Mouse (Mus musculus): ENCODE measurements around the gene Wls. TPM values are rescaled to one million over a fixed set of nuclear protein-coding genes. Genes with fewer than 3 reads are reported as not detected.

Wls gene
- polyA plus RNA-seq (2012; ENCODE audit: insufficient read depth, low replicate concordance): 0.62 and 6.9 TPM in 2 replicates

DNA sequence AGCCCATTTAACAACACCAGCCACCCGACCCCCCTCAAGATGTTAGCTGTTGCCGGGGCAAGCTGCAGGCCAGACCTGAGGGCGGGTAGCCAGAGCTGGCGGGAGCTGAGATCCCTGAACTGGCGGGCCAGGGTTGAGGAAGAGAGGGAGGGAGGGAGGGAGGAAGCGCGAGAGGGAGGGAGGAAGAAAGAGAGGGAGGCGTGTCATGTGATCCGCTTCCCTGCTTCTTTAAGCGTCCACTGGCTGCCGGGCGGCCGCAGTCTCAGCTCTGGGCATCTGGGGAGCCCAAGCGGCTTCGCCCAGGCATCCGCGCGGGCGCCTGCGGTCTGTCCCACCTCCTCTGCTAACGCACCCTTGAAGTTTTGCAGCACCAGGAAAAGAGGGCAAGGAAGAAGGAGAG is at the start of gene Wls:
Wls (plus strand) TSS at position 192 of the 400 bp plus-strand sequence.
- Histone ChIP-seq H3K36me3 (replicated peaks; ENCODE audit: low read length) (no peaks in the 10 kb centered on the region), H3K4me1 (peaks cover 27% of the 10 kb centered on the region), H3K4me3 (replicated peaks) (peak within 1 kb of the TSS; percentile 96), H3K27me3 (replicated peaks) (no peaks in the 10 kb centered on the region), H3K9me3 (no peaks in the 10 kb centered on the region)
- TF ChIP-seq FLI1 (IDR thresholded peaks at IDR 0.05; ENCODE audit: low read length): no peak
- no peak for TF ChIP-seq GATA1 (IDR thresholded peaks at IDR 0.05; ENCODE audit: borderline replicate concordance, low read length)

DNA sequence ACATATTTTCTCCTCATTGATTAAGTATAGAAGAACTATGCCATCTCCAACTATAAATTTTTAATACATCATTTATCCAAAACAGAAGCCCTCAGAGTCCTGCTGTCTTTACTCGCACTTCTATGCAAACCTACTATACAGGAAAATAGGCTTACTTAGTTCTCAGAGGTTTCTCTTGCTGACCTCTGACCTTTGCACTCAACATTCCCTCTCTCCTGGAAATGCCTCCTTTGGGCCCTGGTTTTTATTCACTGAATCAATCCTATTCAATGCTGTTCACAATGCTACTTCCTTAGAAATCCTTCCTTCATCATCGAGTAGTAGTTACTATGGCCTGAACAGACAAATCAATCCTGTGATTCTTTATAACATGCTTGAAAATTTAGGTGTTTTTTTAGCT is 49.7 kb upstream of the Wls start:
- Histone ChIP-seq H3K9me3 (0 out of 2 replicates have a peak, but pooled peaks cover 4% of the 10 kb centered on the region), H3K36me3 (replicated peaks; ENCODE audit: low read length) (no peaks in the 10 kb centered on the region), H3K27me3 (replicated peaks) (no peaks in the 10 kb centered on the region), H3K4me1 (no peaks in the 10 kb centered on the region), H3K4me3 (replicated peaks) (no peak overlapping the region)
- TF ChIP-seq FLI1 (IDR thresholded peaks at IDR 0.05; ENCODE audit: low read length) (no peak), GATA1 (IDR thresholded peaks at IDR 0.05; ENCODE audit: borderline replicate concordance, low read length) (no peak)

DNA sequence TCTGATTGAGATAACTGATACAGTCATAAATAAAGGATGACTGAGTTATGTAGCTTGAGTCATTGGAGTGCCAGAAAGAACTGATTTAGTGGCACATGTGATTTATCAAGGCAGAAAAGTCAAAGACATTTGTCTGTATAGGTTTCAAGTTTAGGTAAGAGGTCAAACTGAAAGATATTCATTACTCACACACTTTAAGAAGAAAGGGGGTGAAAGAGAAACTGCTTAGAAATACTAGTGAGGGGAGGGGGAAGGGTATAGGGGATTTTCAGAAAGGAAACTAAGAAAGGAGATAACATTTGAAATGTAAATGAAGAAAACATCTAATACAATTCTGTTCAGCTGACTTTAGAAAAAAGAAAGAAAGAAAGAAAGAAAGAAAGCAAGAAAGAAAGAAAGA is 7.9 kb upstream of the Wls start:
- TF ChIP-seq GATA1 (IDR thresholded peaks at IDR 0.05; ENCODE audit: borderline replicate concordance, low read length) (no peak), FLI1 (IDR thresholded peaks at IDR 0.05; ENCODE audit: low read length) (no peak)
- no peaks in the 10 kb centered on the region for H3K27me3 ChIP-seq (replicated peaks)
- no peaks in the 10 kb centered on the region for H3K4me1 ChIP-seq
- H3K36me3 ChIP-seq (replicated peaks; ENCODE audit: low read length): no peaks in the 10 kb centered on the region
- no peaks in the 10 kb centered on the region for H3K9me3 ChIP-seq
- no peak overlapping the region for H3K4me3 ChIP-seq (replicated peaks)

DNA sequence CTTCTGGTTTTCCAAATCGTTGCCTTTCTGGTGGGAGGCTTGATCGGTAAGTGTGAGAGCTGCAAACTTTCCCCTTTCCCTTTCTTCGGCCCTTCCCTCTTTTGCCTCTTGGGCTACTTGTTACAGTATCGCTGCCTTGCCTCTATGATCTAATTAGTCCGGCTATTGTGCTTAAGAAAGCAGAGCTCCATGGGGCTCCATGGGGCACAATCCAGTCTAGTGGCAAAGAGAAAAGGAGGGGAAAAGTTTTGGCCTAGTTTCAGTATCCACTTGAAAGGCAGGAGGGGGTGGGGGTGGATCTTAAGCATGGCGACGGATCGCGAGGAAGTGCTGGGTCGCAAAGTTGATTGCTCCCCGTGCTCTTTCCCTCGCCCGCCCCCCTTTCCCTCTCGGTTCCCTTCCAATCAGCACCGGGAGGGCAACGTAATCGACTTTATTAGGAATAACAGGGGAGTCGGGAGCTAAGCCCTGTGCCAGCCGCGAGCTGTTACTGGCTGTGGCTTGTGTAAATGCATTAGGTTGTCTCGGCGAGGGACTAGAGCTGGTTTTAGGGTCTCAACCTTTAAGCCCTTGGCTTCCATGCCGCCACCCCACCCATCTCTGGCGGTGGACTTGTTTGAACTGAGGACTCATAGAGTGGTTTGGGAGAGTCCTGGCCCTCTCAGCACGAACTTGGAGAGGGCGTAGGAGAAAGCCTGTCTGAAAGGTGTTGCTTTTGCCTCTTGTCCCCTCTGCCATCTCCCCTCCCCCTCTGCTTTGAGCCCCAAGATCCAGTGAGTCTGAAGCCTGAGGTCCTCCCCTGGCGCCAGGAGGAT is 737 bp downstream of the Wls start:
- no peak for TF ChIP-seq GATA1 (IDR thresholded peaks at IDR 0.05; ENCODE audit: borderline replicate concordance, low read length)
- TF ChIP-seq FLI1 (IDR thresholded peaks at IDR 0.05; ENCODE audit: low read length): no peak
- Histone ChIP-seq H3K9me3 (no peaks in the 10 kb centered on the region), H3K4me3 (replicated peaks) (peak overlapping the region; percentile 96), H3K36me3 (replicated peaks; ENCODE audit: low read length) (no peaks in the 10 kb centered on the region), H3K27me3 (replicated peaks) (no peaks in the 10 kb centered on the region), H3K4me1 (peaks cover 27% of the 10 kb centered on the region)

DNA sequence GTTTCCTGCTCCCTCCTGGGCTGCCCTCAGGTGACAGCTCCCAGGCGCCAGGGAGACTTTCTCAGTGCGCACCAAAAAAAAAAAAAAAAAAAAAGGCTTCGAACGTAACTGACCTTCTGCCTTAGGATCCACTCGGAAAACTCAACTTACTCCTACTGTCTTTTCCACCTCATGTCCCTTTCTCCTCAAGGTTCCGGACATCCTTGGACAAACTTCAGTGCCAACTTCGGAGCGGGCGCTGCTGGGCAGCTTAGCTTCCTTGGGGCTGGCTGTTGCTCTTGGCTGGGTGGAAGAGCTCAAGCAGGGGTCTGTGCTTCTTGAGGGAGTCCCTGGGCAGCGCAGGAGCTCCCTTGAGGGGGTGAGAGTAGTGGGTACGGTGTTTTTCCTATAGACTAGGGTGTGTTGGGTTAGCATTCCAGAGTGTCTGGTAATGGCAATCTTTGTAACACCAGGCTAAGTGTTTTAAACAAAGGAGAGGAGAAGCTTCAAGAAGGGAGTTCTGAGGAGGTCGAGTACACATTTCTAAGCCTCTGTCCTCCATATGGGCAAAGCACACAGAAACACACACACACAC is 1.4 kb downstream of the Wls start:
- Histone ChIP-seq H3K9me3 (no peaks in the 10 kb centered on the region), H3K4me1 (peaks cover 27% of the 10 kb centered on the region), H3K4me3 (replicated peaks) (peak overlapping the region; percentile 96), H3K27me3 (replicated peaks) (no peaks in the 10 kb centered on the region), H3K36me3 (replicated peaks; ENCODE audit: low read length) (no peaks in the 10 kb centered on the region)
- no peak for TF ChIP-seq FLI1 (IDR thresholded peaks at IDR 0.05; ENCODE audit: low read length)
- TF ChIP-seq GATA1 (IDR thresholded peaks at IDR 0.05; ENCODE audit: borderline replicate concordance, low read length): no peak

DNA sequence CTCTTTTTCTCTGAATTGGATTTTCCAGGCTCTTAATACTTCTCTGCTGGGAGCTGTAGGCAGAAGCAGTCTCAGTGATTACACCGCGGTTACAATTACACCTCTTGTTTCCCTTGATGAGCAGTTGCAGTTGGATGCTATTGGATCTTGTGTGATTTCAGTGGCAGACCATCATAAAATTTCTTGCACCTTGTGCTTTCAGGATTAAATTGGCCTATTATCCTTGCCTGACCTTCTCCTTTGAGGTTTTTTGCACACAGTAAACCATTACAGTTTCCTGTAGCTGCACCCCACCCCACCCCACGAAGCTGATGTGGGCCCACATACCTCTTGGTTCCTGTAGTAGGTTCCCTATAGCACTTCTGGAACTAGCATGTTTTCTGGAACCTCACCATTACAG is 2.0 kb downstream of the Wls start:
- Histone ChIP-seq H3K4me1 (peaks cover 27% of the 10 kb centered on the region), H3K4me3 (replicated peaks) (peak overlapping the region; percentile 96), H3K9me3 (no peaks in the 10 kb centered on the region), H3K27me3 (replicated peaks) (no peaks in the 10 kb centered on the region), H3K36me3 (replicated peaks; ENCODE audit: low read length) (peaks cover under 1% of the 10 kb centered on the region)
- TF ChIP-seq FLI1 (IDR thresholded peaks at IDR 0.05; ENCODE audit: low read length): no peak
- TF ChIP-seq GATA1 (IDR thresholded peaks at IDR 0.05; ENCODE audit: borderline replicate concordance, low read length): no peak

DNA sequence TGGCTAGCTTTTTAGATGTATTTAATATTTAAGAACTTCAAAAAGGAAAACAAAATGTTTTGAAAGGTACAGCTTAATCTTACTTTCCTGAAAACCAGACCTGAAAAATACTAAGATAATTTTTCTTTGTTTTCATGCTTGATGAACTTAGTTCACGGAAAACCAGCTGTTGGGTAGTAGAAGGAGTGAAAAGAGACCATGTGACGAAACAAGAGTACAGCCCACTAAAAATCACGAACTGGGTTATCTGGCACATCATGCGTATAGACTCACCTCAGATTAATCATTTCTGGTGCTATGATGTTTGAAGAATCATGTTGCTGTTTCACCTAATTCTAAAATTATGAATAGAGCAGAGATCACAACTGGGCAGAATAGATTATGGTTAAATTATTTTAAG is 3.7 kb downstream of the Wls start:
- no peaks in the 10 kb centered on the region for H3K27me3 ChIP-seq (replicated peaks)
- peaks cover 27% of the 10 kb centered on the region for H3K4me1 ChIP-seq
- no peaks in the 10 kb centered on the region for H3K9me3 ChIP-seq
- H3K36me3 ChIP-seq (replicated peaks; ENCODE audit: low read length): peaks cover 3% of the 10 kb centered on the region
- H3K4me3 ChIP-seq (replicated peaks): no peak overlapping the region
- TF ChIP-seq GATA1 (IDR thresholded peaks at IDR 0.05; ENCODE audit: borderline replicate concordance, low read length): no peak
- no peak for TF ChIP-seq FLI1 (IDR thresholded peaks at IDR 0.05; ENCODE audit: low read length)

DNA sequence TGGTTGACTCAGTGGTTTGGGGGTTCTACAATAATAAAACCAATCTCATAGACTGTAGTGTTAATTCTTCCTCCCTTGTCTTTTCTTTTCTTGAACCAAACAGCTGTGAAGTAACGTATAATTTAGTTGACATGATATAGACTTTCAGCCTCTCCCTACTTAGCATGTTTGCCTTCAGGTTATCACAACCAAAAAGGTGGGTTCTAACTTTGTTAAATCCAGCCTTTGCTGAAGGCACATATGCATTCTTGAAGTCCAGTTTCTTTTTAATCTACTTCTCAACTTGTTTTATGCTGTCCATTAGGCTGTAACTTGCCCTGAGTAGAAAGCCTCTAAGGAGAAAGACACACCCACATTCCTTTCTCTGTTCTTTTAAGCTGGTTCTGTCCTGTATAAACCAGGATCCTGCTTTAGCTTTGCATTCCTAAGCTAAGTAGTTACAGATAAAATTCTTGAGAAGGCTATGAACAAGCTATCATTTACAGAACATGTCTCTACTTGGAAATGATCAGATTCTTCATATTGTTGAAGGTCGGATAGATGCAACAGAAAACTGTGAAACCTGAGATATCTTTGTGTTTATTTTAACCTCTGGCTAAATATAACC is 8.0 kb downstream of the Wls start:
- TF ChIP-seq GATA1 (IDR thresholded peaks at IDR 0.05; ENCODE audit: borderline replicate concordance, low read length) (no peak), FLI1 (IDR thresholded peaks at IDR 0.05; ENCODE audit: low read length) (no peak)
- no peak overlapping the region for H3K4me3 ChIP-seq (replicated peaks)
- no peaks in the 10 kb centered on the region; the same call in 1 of the 2 replicates for H3K4me1 ChIP-seq

DNA sequence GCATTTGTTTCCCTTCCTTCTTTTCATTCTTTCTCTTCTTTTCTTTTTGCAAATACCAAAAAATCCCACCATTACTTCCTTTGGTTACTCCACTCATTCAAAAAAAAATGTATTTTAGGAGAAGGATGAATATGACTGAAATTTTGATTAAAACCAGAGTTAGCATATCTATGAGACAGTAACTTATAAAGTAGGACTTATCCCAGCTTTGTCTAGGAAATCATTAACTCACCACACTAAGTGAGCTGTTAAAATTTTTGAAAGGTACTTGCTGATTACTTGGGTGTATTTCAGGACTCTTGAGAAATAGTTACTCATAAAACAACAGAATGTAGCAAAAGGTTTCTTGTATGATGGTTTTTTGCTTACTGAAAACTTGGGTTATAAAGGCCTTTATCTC is 8.7 kb downstream of the Wls start:
- Histone ChIP-seq H3K27me3 (replicated peaks) (no peaks in the 10 kb centered on the region), H3K4me1 (no peaks in the 10 kb centered on the region), H3K36me3 (replicated peaks; ENCODE audit: low read length) (peaks cover 5% of the 10 kb centered on the region), H3K9me3 (no peaks in the 10 kb centered on the region), H3K4me3 (replicated peaks) (no peak overlapping the region)
- TF ChIP-seq FLI1 (IDR thresholded peaks at IDR 0.05; ENCODE audit: low read length): no peak
- TF ChIP-seq GATA1 (IDR thresholded peaks at IDR 0.05; ENCODE audit: borderline replicate concordance, low read length): no peak

More for the DNA sequence above, 8.0 kb downstream of the Wls start:
- peaks cover 5% of the 10 kb centered on the region for H3K36me3 ChIP-seq (replicated peaks; ENCODE audit: low read length)
- no peaks in the 10 kb centered on the region for H3K9me3 ChIP-seq
- H3K27me3 ChIP-seq (replicated peaks): no peaks in the 10 kb centered on the region

DNA sequence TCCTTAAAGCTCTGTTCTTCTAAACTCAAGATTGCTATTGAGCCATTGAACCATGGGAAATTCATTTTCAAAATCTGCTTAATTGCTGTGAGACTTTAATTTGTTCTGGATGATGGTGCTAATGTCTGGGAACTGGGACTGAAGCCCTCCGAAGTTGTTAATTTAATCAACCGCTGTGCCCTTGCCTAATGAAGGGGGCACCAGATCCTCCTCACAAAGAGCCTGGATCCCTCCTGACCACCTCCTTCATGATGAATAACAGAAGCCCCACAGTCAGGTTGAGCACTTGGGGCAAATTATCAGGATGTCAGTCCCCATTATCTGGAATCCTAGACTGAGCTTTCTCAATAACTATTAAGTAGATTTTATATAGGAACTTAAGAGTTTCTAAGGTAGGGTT is 12.0 kb downstream of the Wls start:
- TF ChIP-seq GATA1 (IDR thresholded peaks at IDR 0.05; ENCODE audit: borderline replicate concordance, low read length): no peak
- no peak for TF ChIP-seq FLI1 (IDR thresholded peaks at IDR 0.05; ENCODE audit: low read length)
- H3K9me3 ChIP-seq: no peaks in the 10 kb centered on the region
- no peak overlapping the region for H3K4me3 ChIP-seq (replicated peaks)
- no peaks in the 10 kb centered on the region for H3K27me3 ChIP-seq (replicated peaks)
- no peaks in the 10 kb centered on the region for H3K4me1 ChIP-seq
- H3K36me3 ChIP-seq (replicated peaks; ENCODE audit: low read length): peaks cover 4% of the 10 kb centered on the region
